Mouse (Mus musculus) midbrain, embryonic 14.5 days (tissue): Measurements from ENCODE around the gene Rnpc3. TPM values are rescaled to one million over a fixed set of nuclear protein-coding genes. Genes with fewer than 3 reads are reported as not detected.
"Not testable (repeated sequence)": the region's sequence is repeated elsewhere in the genome, so short reads cannot be mapped to it uniquely, and the experiment has no call there.

ENCODE experiments used
- ATAC-seq: fragments of 200-750 bp; cut with Nextera tagmentation; 2 replicates; pipeline ENCODE4 v1.8.0; 2017; ENCODE audit warnings: moderate number of reproducible peaks, moderate library complexity; ENCODE audit not compliant: low FRiP score, low TSS enrichment
- DNase-seq: peaks from one replicate; pipeline ENCODE4 v3.0.0-alpha.2; 2015
- H3K27ac ChIP-seq: fragments of 300-500 bp; sonication (generic); replicated peaks from 2 replicates; pipeline ENCODE4 v1.5.1; 2014; ENCODE audit warnings: mild to moderate bottlenecking, low read depth, low read length, moderate library complexity
- H3K27me3 ChIP-seq: fragments of 300-500 bp; sonication (generic); 2 replicates; pipeline ENCODE4 v1.6.1; 2014; ENCODE audit warnings: low read length, control low read depth, mixed read lengths; ENCODE audit not compliant: control insufficient read depth, insufficient read depth
- H3K36me3 ChIP-seq: fragments of 300-500 bp; sonication (generic); 2 replicates; pipeline ENCODE4 v1.6.1; 2014; ENCODE audit warnings: low read length, control low read depth; ENCODE audit not compliant: control insufficient read depth, insufficient read depth
- H3K4me1 ChIP-seq: fragments of 300-500 bp; sonication (generic); 2 replicates; pipeline ENCODE4 v1.6.1; 2014; ENCODE audit warnings: mild to moderate bottlenecking, antibody characterized with exemption, low read length, control low read depth; ENCODE audit not compliant: control insufficient read depth, insufficient read depth
- H3K4me2 ChIP-seq: fragments of 300-500 bp; sonication (generic); 2 replicates; pipeline ENCODE4 v1.6.1; 2014; ENCODE audit warnings: mild to moderate bottlenecking, low read length, moderate library complexity
- H3K4me3 ChIP-seq: fragments of 300-500 bp; sonication (generic); replicated peaks from 2 replicates; pipeline ENCODE4 v1.5.1; 2014; ENCODE audit warnings: low read depth, low read length
- H3K9ac ChIP-seq: fragments of 300-500 bp; sonication (generic); replicated peaks from 2 replicates; pipeline ENCODE4 v1.6.1; 2014; ENCODE audit warnings: mild to moderate bottlenecking, low read length, moderate library complexity
- H3K9me3 ChIP-seq: fragments of 300-500 bp; sonication (generic); 2 replicates; pipeline ENCODE4 v1.6.1; 2016; ENCODE audit warnings: low read length, control low read depth, mixed read lengths; ENCODE audit not compliant: control insufficient read depth
- WGBS: fragments of 180-500 bp; shearing (Covaris S2); extraction: QIAGEN DNeasy Blood & Tissue Kit; methylation state at CpG from one replicate; pipeline ENCODE4 v1.1.7; 2014; 5-methylcytosine and 5-hydroxymethylcytosine counted together
- polyA plus RNA-seq: library from polyadenylated mRNA; unstranded; fragments of >200 nt; fragmentation: Nextera tagmentation; extraction: Ambion mirVana; gene quantifications from 2 replicates; pipeline ENCODE4 v1.2.1, GENCODE M21; 2014

The Rnpc3 gene
- polyA plus RNA-seq, result 64.0 and 78.9 TPM in 2 replicates

DNA sequence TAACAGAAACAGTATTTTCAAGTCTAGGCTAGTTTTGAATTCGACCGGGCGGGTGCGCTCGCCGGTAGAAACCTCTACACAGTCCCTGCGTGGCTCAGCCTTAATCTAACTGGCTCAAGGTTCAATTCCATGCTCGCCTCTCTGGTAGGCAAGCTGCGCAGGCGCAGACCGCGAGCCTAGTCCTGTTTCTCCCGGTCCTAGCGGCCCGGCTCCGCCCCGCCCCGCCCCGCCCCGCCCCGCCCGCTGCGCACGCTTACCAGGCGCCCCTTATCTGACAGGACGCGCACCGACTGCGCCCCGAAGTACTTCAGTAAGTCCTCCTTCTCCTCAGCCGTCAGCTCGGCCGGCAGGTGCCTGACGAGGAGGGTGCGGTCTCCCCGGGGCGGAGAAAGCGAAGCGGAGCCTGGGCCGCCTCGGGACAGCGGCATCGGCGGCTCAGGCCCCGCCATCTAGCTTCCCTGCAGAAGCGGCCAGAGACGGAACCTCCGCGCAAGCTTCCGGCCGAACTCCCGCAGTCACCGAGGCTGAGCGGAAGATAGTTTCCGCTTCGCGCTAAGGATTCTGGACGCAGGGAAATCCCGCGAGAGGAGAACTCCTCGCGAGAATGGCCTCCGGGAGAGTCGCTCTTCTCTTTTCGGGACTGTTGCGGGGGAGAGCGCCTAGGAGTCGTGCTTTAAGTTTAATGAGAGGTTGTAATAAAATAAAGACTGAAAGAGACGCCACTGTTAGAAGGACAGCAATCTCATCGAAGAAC, at the start of gene Rnpc3:
Gene Rnpc3, minus strand, starts transcription at position 544 of the 754 bp plus-strand sequence.
- H3K9ac ChIP-seq, result peak within 1 kb of the TSS; percentile 87
- peaks cover 6% of the 10 kb centered on the region; the same call in 1 of the 2 replicates for H3K4me1 ChIP-seq
- peak within 1 kb of the TSS; percentile 84 for H3K4me2 ChIP-seq
- no peaks in the 10 kb centered on the region for H3K9me3 ChIP-seq
- H3K36me3 ChIP-seq, result peaks cover 13% of the 10 kb centered on the region
- DNase-seq, result peak; percentile 100
- H3K27me3 ChIP-seq, result no peaks in the 10 kb centered on the region
- WGBS, result under 1% methylated on average over 69 of the region's 70 CpGs
- H3K27ac ChIP-seq, result peak within 1 kb of the TSS; percentile 98
- peak; percentile 98 for ATAC-seq
- peak within 1 kb of the TSS; percentile 71 for H3K4me3 ChIP-seq

DNA sequence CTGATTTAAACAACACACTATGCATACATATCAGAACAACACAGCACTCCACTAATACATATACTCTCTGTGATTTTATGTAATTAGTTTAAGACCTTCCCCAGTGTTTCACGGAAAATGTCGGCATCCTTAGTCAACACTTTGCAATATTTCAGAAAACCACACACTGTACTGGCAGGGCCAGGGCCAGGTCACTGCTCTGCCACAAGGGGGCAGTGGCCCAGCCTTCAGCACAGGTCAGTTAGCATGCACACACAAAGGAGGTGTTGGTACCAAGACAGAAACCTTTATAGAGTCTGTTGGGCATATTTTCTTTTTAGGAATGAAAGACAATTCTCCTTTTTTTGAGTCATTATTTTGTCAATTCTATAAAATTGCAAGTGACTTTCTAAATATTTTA, 27.0 kb upstream of the Rnpc3 start:
- no peak overlapping the region for H3K4me3 ChIP-seq
- no peak overlapping the region for H3K27ac ChIP-seq
- 59% methylated on average over 2 of the region's 2 CpGs for WGBS
- H3K9me3 ChIP-seq, result no peaks in the 10 kb centered on the region
- no peaks in the 10 kb centered on the region for H3K4me1 ChIP-seq
- H3K9ac ChIP-seq, result no peak overlapping the region
- no peaks in the 10 kb centered on the region for H3K36me3 ChIP-seq
- DNase-seq, result peak; percentile 48
- H3K4me2 ChIP-seq, result no peak overlapping the region
- ATAC-seq, result peak; percentile 76; the same call in 1 of the 2 replicates
- no peaks in the 10 kb centered on the region for H3K27me3 ChIP-seq

DNA sequence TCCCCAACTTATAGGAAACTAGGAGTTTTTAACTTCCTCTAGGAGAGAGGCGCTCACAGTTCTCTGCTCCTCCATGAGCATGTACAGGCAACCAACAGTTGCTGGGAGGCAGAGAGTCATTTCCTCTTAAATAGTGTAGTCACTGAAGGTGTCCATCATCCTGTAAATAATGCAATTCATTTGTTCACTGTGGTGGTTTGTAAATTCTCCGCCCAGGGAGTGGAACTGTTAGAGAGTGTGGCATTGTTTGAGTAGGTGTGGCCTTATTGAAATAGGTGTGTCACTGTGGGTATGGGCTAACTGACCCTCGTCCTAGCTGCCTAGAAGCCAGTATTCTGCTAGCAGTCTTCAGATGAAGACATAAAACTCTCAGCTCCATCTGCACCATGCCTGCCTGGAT, 24.4 kb upstream of the Rnpc3 start:
- ATAC-seq (no peak), DNase-seq (no peak)
- Histone ChIP-seq H3K4me3 (no peak overlapping the region), H3K4me1 (no peaks in the 10 kb centered on the region), H3K4me2 (no peak overlapping the region), H3K9ac (no peak overlapping the region), H3K9me3 (no peaks in the 10 kb centered on the region), H3K27me3 (no peaks in the 10 kb centered on the region), H3K27ac (no peak overlapping the region), H3K36me3 (no peaks in the 10 kb centered on the region)
- WGBS, result 87% methylated on average over 3 of the region's 3 CpGs

DNA sequence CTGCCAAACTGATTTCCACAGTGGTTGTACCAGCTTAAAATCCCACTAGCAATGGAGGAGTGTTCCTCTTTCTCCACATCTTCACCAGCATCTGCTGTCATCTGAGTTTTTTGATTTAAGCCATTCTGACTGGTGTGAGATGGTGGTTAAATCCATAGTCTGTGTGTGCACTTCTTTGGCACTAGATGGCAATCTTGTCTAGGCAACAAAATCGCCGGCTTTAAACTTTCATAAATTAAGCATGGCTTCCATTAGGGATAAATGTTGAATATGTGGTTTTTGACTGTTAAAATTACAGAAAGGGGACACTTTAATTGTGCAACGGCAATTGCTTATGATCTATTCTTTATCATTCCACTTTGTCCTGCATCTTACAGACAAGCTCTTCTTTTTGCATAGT, 21.4 kb upstream of the Rnpc3 start:
- ATAC-seq, result not testable (repeated sequence)

DNA sequence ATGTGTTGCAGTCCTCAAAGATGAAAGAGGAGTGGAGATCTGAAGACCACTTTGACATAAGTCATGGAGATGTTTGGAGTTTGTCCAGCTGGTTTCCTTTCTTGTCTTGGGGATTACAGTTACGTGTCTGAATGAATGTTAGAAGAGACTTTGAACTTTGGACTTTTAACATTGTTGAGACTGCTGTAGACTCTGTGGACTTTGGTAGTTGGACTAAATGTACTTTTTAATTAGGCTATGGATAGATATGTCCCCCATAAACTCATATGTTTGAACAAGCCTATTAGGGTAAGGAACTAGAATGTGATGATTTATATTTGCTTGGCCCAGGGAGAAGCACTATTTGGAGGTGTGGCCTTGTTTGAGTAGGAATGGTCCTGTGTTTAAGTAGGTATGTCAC, 9.6 kb upstream of the Rnpc3 start:
- no peak overlapping the region for H3K9ac ChIP-seq
- no peaks in the 10 kb centered on the region for H3K36me3 ChIP-seq
- DNase-seq (no peak), ATAC-seq (no peak)
- H3K9me3 ChIP-seq, result no peaks in the 10 kb centered on the region
- H3K4me1 ChIP-seq, result no peaks in the 10 kb centered on the region
- H3K4me2 ChIP-seq, result no peak overlapping the region
- no peak overlapping the region for H3K4me3 ChIP-seq
- no peaks in the 10 kb centered on the region for H3K27me3 ChIP-seq
- 92% methylated on average over 1 of the region's 1 CpGs for WGBS
- H3K27ac ChIP-seq, result no peak overlapping the region

More for the DNA sequence above, 21.4 kb upstream of the Rnpc3 start:
- WGBS, result 47% methylated on average over 3 of the region's 3 CpGs
- peak; percentile 83 for DNase-seq
- H3K27me3 ChIP-seq, H3K4me2 ChIP-seq, H3K4me3 ChIP-seq, H3K9me3 ChIP-seq, H3K27ac ChIP-seq, H3K4me1 ChIP-seq, H3K9ac ChIP-seq, H3K36me3 ChIP-seq: not testable (repeated sequence)

DNA sequence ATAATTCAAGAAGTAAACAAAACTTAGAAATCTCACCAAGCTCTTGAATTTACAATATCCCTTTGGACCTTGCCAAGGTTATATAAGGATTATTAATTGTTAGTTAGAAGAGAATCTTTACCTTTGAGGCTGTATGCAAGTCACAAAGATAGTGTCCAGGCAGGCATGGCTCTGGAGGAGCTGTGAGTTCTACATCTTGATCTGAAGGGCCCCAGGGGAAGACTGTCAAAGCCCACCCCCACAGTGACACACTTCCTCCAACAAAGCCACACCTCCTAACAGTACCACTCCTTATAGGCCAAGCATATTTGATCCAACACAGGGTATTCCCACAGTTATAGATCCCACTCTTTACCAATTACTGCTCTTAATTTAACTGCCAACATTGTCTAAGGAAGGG, 4.3 kb upstream of the Rnpc3 start:
- no peaks in the 10 kb centered on the region for H3K27me3 ChIP-seq
- ATAC-seq (no peak), DNase-seq (no peak)
- no peak overlapping the region for H3K27ac ChIP-seq
- H3K4me1 ChIP-seq, result peaks cover 6% of the 10 kb centered on the region; the same call in 1 of the 2 replicates
- H3K36me3 ChIP-seq, result no peaks in the 10 kb centered on the region
- no peak overlapping the region for H3K9ac ChIP-seq
- no peaks in the 10 kb centered on the region for H3K9me3 ChIP-seq
- H3K4me2 ChIP-seq, result no peak overlapping the region
- no peak overlapping the region for H3K4me3 ChIP-seq

DNA sequence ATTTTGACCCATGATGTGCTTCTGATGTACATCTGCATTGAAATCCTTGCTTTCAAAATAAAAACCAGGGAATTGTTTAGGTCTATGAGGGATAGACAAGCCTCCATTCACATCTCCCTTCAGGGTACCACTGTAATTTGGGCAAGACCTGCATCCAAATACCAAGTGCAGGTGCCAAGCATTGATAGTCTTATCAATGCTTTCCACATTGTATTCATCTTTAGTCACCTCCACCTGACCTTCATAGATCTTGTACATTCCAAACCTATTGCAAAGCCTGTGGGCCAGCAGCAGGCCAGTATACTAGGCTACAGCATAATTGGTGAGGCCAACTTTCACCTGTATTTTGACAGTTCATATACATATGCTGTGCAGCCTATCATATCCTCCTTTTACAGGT, 1.7 kb upstream of the Rnpc3 start:
- Histone ChIP-seq H3K27me3 (no peaks in the 10 kb centered on the region), H3K36me3 (peaks cover 5% of the 10 kb centered on the region; the same call in 1 of the 2 replicates), H3K4me1 (peaks cover 6% of the 10 kb centered on the region; the same call in 1 of the 2 replicates), H3K27ac (no peak overlapping the region), H3K9ac (no peak overlapping the region), H3K4me3 (no peak overlapping the region), H3K4me2 (no peak overlapping the region), H3K9me3 (no peaks in the 10 kb centered on the region)
- DNase-seq, result no peak
- ATAC-seq, result no peak

DNA sequence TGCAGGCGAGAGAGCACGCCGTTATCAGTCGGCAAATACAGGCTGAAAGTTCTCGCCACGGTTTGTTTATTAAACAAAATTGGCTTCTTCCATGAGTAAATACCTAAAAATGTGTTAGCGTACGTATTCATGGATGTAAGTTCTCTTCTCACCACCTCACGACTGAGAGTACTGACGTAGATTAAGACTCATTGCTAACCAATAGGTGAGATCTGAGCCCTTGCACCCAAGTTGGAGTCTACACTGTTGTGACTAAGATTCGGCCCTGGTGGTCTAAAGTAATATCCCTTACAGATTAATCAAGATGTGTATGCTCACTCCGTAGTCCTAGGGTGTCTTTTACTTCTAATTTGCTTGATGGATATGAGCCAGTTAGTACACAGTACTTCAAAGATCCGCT, 615 bp upstream of the Rnpc3 start:
- 14% methylated on average over 13 of the region's 13 CpGs for WGBS
- H3K9ac ChIP-seq, result peak overlapping the region; percentile 87
- H3K36me3 ChIP-seq, result peaks cover 9% of the 10 kb centered on the region
- peak overlapping the region; percentile 98 for H3K27ac ChIP-seq
- H3K4me3 ChIP-seq, result peak overlapping the region; percentile 71
- no peaks in the 10 kb centered on the region for H3K9me3 ChIP-seq
- peak overlapping the region; percentile 84 for H3K4me2 ChIP-seq
- ATAC-seq, result no peak
- H3K27me3 ChIP-seq, result no peaks in the 10 kb centered on the region
- peaks cover 6% of the 10 kb centered on the region; the same call in 1 of the 2 replicates for H3K4me1 ChIP-seq
- peak; percentile 43 for DNase-seq

DNA sequence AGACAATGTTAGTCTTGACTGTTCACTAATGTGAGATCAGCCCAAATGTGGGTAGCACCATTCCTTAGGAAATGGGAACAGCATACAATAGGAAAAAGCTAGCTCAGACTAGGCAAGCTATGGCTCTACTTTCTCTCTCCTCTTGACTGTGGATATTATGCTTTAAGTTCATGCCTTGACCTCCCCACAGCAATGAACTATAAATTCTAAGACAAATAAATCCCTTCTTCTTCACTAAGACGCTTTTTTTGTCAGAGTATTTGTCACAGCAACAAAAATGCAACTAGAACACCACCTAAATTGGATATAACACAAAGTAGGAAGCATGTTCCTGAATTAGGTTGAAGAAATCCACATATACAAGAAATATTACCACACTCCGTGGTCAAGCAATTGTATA, 23.4 kb downstream of the Rnpc3 start, which contains the start of gene Amy1:
Gene Amy1, minus strand, starts transcription at position 101 of the 400 bp plus-strand sequence.
- Histone ChIP-seq H3K27ac (no peak within 1 kb of the TSS), H3K9ac (no peak within 1 kb of the TSS), H3K4me1 (no peaks in the 10 kb centered on the region), H3K9me3 (no peaks in the 10 kb centered on the region), H3K4me3 (no peak within 1 kb of the TSS), H3K4me2 (no peak within 1 kb of the TSS), H3K36me3 (peaks cover 29% of the 10 kb centered on the region), H3K27me3 (no peaks in the 10 kb centered on the region)
- 98% methylated on average over 2 of the region's 2 CpGs for WGBS
- DNase-seq (no peak), ATAC-seq (no peak)
